ENCODE assay signal across 8 mouse cellular contexts in genomic region chr3:21524426-21524937, GRCm38 (mm10).
DNase-seq lines count a peak whose midpoint lies in the region.
"Had no signal": no experiment of that assay in that cellular context is flagged by ENCODE, and none has a peak within 500 bp of the region (broad histone marks: within the 10 kb centered on the region; RNA-seq: fewer than 3 reads in every experiment).

No protein-coding gene starts in this region.

- peak; percentile 6 for DNase-seq in R1 (ENCODE audit: low read depth, low spot score)
- peak; percentile 52 for DNase-seq in brain, embryonic 18.5 days (ENCODE audit: low read depth, low spot score)
- DNase-seq in heart, adult 8-10 months (ENCODE audit: low spot score) = peak; percentile 37
- DNase-seq in layer of hippocampus, postnatal 14 days (ENCODE audit: low spot score in 2 of 2) = peak; percentile 31 to 57
- no peak for DNase-seq in T-cell, adult 2 months (ENCODE audit: low spot score)
- DNase-seq in retina, embryonic 14.5 days (ENCODE audit: low spot score) = no peak
- DNase-seq in kidney, adult 8-10 months = no peak
- DNase-seq: lung, embryonic 14.5 days had no signal

Comparison
In these comparisons a context has a peak if more than half of its experiments do, and no peak if none do; other contexts are left out.
1. DNase-seq: peak in R1 (single experiment), brain, embryonic 18.5 days (single experiment), heart, adult 8-10 months (single experiment) and layer of hippocampus, postnatal 14 days (2 of 2); none in T-cell, adult 2 months (single experiment), retina, embryonic 14.5 days (single experiment) and kidney, adult 8-10 months (0 of 2).